In genomic region chr6:143380490-143380889, GRCm38 (mm10) we compare ENCODE assay signal across 15 mouse cellular contexts.
"Had no signal": no experiment of that assay in that cellular context is flagged by ENCODE, and none has a peak within 500 bp of the region (broad histone marks: within the 10 kb centered on the region; RNA-seq: fewer than 3 reads in every experiment).

No protein-coding gene starts in this region.

- H3K9me3 ChIP-seq: lung, embryonic 15.5 days; megakaryocyte, embryonic 14.5 days; midbrain, embryonic 13.5 days; midbrain, embryonic 15.5 days; neural tube, embryonic 12.5 days had no signal

- H3K4me3 ChIP-seq: lung, embryonic 15.5 days; megakaryocyte, embryonic 14.5 days; midbrain, embryonic 13.5 days; midbrain, embryonic 15.5 days; neural tube, embryonic 12.5 days had no signal

- H3K4me1 ChIP-seq: midbrain, embryonic 13.5 days; midbrain, embryonic 15.5 days; neural tube, embryonic 12.5 days had no signal

- H3K36me3 ChIP-seq: lung, embryonic 15.5 days; midbrain, embryonic 13.5 days; midbrain, embryonic 15.5 days; neural tube, embryonic 12.5 days had no signal

- ATAC-seq: liver, postnatal 0 days; lung, postnatal 0 days; midbrain, embryonic 13.5 days; midbrain, embryonic 15.5 days had no signal

- DNase-seq: liver, postnatal 0 days; lung, adult 2 months; lung, postnatal 14 days; lung, postnatal 36 days; right cerebral cortex, postnatal 14 days; thymus, adult 18-20 months; thymus, postnatal 14 days; thymus, postnatal 36 days had no signal

- H3K27me3 ChIP-seq: lung, embryonic 15.5 days; megakaryocyte, embryonic 14.5 days; midbrain, embryonic 13.5 days; midbrain, embryonic 15.5 days; neural tube, embryonic 12.5 days had no signal

- H3K27ac ChIP-seq: lung, embryonic 15.5 days; macrophage; midbrain, embryonic 13.5 days; midbrain, embryonic 15.5 days; neural tube, embryonic 12.5 days had no signal
